Mouse (Mus musculus) layer of hippocampus, postnatal 10 days (tissue): ENCODE measurements at regions not wholly inside any gene's neighbourhood (a gene's known extent, or its start where the extent isn't known, plus 50 kb on each side); places are given as distances from the start of the nearest gene placed in this dataset.
A peak's percentile ranks its signal among the peaks of the same experiment; 100 is the strongest.

Source experiments
- DNase-seq, 2 experiments: peaks; one replicate each; pipeline ENCODE4 v3.0.0; 2021; ENCODE audit warnings: low spot score in 2 of 2

GRCm38 (mm10) chr14:17234898-17235297 is 415.9 kb upstream of the Rarb start:
- no peak for DNase-seq

GRCm38 (mm10) chr14:17211502-17211901 is 392.5 kb upstream of the Rarb start:
- DNase-seq, result no peak

GRCm38 (mm10) chr14:17205691-17206090 is 386.7 kb upstream of the Rarb start:
- DNase-seq, result no peak

- DNase-seq, result no peak
Measured at GRCm38 (mm10) chr14:17203251-17204015, 384.5 kb upstream of the Rarb start.

GRCm38 (mm10) chr14:17192953-17193352 is 374.0 kb upstream of the Rarb start:
- no peak for DNase-seq

- no peak for DNase-seq
Measured at GRCm38 (mm10) chr14:17173218-17173617, 354.3 kb upstream of the Rarb start.

- peak; percentile 56 to 64 for DNase-seq
Measured at GRCm38 (mm10) chr14:17172330-17173110, 353.6 kb upstream of the Rarb start.

- DNase-seq, result no peak
Measured at GRCm38 (mm10) chr14:17171896-17172295, 352.9 kb upstream of the Rarb start.

GRCm38 (mm10) chr14:17158324-17158723 is 339.4 kb upstream of the Rarb start:
- DNase-seq, result no peak

- no peak for DNase-seq
Measured at GRCm38 (mm10) chr14:17156402-17156954, 337.5 kb upstream of the Rarb start.

GRCm38 (mm10) chr14:17120679-17121078 is 301.7 kb upstream of the Rarb start:
- DNase-seq, result no peak

GRCm38 (mm10) chr14:17106668-17107067 is 287.7 kb upstream of the Rarb start:
- DNase-seq, result no peak

- DNase-seq, result no peak
Measured at GRCm38 (mm10) chr14:17102486-17102885, 283.5 kb upstream of the Rarb start.

- no peak for DNase-seq
Measured at GRCm38 (mm10) chr14:17090573-17090937, 271.6 kb upstream of the Rarb start.

GRCm38 (mm10) chr14:17089640-17090572 is 270.9 kb upstream of the Rarb start:
- no peak for DNase-seq

GRCm38 (mm10) chr14:17089089-17089634 is 270.2 kb upstream of the Rarb start:
- DNase-seq, result no peak

- no peak for DNase-seq
Measured at GRCm38 (mm10) chr14:17087828-17088227, 268.9 kb upstream of the Rarb start.

GRCm38 (mm10) chr14:17083907-17084306 is 265.0 kb upstream of the Rarb start:
- no peak for DNase-seq

- no peak for DNase-seq
Measured at GRCm38 (mm10) chr14:17081904-17082303, 262.9 kb upstream of the Rarb start.

GRCm38 (mm10) chr14:17079513-17079912 is 260.6 kb upstream of the Rarb start:
- DNase-seq, result no peak

- no peak for DNase-seq
Measured at GRCm38 (mm10) chr14:17061358-17061757, 242.4 kb upstream of the Rarb start.
